11 mouse cellular contexts compared by ENCODE assay signal in the genomic region with DNA sequence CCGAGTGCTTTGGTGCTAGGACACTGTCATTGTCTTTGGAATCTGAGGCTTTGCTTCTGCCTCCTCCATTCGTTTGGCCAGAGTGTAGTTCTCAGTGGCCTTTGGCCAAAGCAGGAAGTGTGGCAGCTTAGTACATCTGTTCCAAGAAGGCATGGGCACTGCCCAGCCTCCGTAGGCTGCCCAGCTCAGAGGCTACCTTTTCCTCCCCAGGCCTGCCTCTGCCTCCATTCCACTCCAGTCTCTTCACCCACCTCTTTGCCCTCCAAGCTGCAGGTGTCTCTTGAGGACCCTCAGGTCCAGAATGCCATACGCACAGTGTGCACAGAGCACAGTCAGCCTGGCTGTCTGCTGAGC. TPM values are rescaled to one million over a fixed set of nuclear protein-coding genes. Genes with fewer than 3 reads are reported as not detected.
DNase-seq lines count a peak whose midpoint lies in the region; ATAC-seq lines count a peak whose summit lies in the region.
"Had no signal": no experiment of that assay in that cellular context is flagged by ENCODE, and none has a peak within 500 bp of the region (broad histone marks: within the 10 kb centered on the region; RNA-seq: fewer than 3 reads in every experiment).

No protein-coding gene starts in this region.

- H3K4me2 ChIP-seq in heart, embryonic 12.5 days, result peak overlapping the region; percentile 1; the same call in 1 of the 2 replicates
- peak overlapping the region; percentile 53 for H3K4me2 ChIP-seq in liver, embryonic 11.5 days
- H3K4me2 ChIP-seq in embryonic facial prominence, embryonic 13.5 days, result 0 out of 2 replicates have a peak overlapping the region, but pooled peaks have one; percentile 16
- H3K4me2 ChIP-seq in liver, embryonic 15.5 days, result peak overlapping the region; percentile 49

- no peaks in the 10 kb centered on the region for H3K9me3 ChIP-seq in heart, embryonic 12.5 days (replicated peaks)
- H3K9me3 ChIP-seq in liver, embryonic 11.5 days (ENCODE audit: control insufficient read depth, low read length), result no peaks in the 10 kb centered on the region
- no peaks in the 10 kb centered on the region for H3K9me3 ChIP-seq in embryonic facial prominence, embryonic 13.5 days
- H3K9me3 ChIP-seq in liver, embryonic 15.5 days (replicated peaks), result no peaks in the 10 kb centered on the region

- H3K27ac ChIP-seq in heart, embryonic 12.5 days (ENCODE audit: poor library complexity, severe bottlenecking), result peak overlapping the region; percentile 88
- peak overlapping the region; percentile 32; the same call in 1 of the 2 replicates for H3K27ac ChIP-seq in liver, embryonic 11.5 days (ENCODE audit: low read depth, low read length)
- no peak overlapping the region for H3K27ac ChIP-seq in embryonic facial prominence, embryonic 13.5 days
- H3K27ac ChIP-seq in liver, embryonic 15.5 days (replicated peaks), result peak overlapping the region; percentile 70; the same call in 1 of the 2 replicates

- WGBS in heart, embryonic 12.5 days, result 43% methylated on average over 4 of the region's 4 CpGs
- WGBS in liver, embryonic 11.5 days, result 52% methylated on average over 4 of the region's 4 CpGs
- 50% methylated on average over 4 of the region's 4 CpGs for WGBS in embryonic facial prominence, embryonic 13.5 days
- 49% methylated on average over 4 of the region's 4 CpGs for WGBS in liver, embryonic 15.5 days (ENCODE audit: insufficient replicate concordance)

- no peak overlapping the region for H3K4me3 ChIP-seq in heart, embryonic 12.5 days
- no peak overlapping the region for H3K4me3 ChIP-seq in liver, embryonic 11.5 days (ENCODE audit: low read depth, low read length)
- no peak overlapping the region for H3K4me3 ChIP-seq in embryonic facial prominence, embryonic 13.5 days
- no peak overlapping the region for H3K4me3 ChIP-seq in liver, embryonic 15.5 days (replicated peaks)

- ATAC-seq in heart, embryonic 12.5 days (ENCODE audit: insufficient number of reproducible peaks, low FRiP score), result no peak
- peak; percentile 13; the same call in 1 of the 2 replicates for ATAC-seq in liver, embryonic 11.5 days (replicated peaks; ENCODE audit: low FRiP score)
- no peak for ATAC-seq in embryonic facial prominence, embryonic 13.5 days (ENCODE audit: insufficient number of reproducible peaks, insufficient read depth, low FRiP score, low TSS enrichment, low read depth)
- ATAC-seq in liver, embryonic 15.5 days (ENCODE audit: insufficient read depth), result peak; percentile 10; the same call in 1 of the 2 replicates

- H3K4me1 ChIP-seq in heart, embryonic 12.5 days (replicated peaks), result peaks cover 64% of the 10 kb centered on the region
- H3K4me1 ChIP-seq in liver, embryonic 11.5 days (replicated peaks; ENCODE audit: control insufficient read depth, insufficient read depth, low read length), result peaks cover 30% of the 10 kb centered on the region
- peaks cover 44% of the 10 kb centered on the region for H3K4me1 ChIP-seq in embryonic facial prominence, embryonic 13.5 days
- H3K4me1 ChIP-seq in liver, embryonic 15.5 days (replicated peaks), result peaks cover 34% of the 10 kb centered on the region

- H3K9ac ChIP-seq in heart, embryonic 12.5 days, result peak overlapping the region; percentile 6; the same call in 1 of the 2 replicates
- H3K9ac ChIP-seq in liver, embryonic 11.5 days (ENCODE audit: low read depth, low read length), result peak overlapping the region; percentile 50
- H3K9ac ChIP-seq in embryonic facial prominence, embryonic 13.5 days, result no peak overlapping the region
- 0 out of 2 replicates have a peak overlapping the region, but pooled peaks have one; percentile 15 for H3K9ac ChIP-seq in liver, embryonic 15.5 days

- H3K27me3 ChIP-seq in heart, embryonic 12.5 days (replicated peaks), result no peaks in the 10 kb centered on the region
- H3K27me3 ChIP-seq in liver, embryonic 11.5 days (replicated peaks; ENCODE audit: control insufficient read depth, insufficient read depth, low read length), result no peaks in the 10 kb centered on the region
- H3K27me3 ChIP-seq in embryonic facial prominence, embryonic 13.5 days, result no peaks in the 10 kb centered on the region
- no peaks in the 10 kb centered on the region for H3K27me3 ChIP-seq in liver, embryonic 15.5 days

- no peak for DNase-seq in heart, adult 18-20 months
- DNase-seq in liver, embryonic 11.5 days (ENCODE audit: low spot score), result no peak
- no peak for DNase-seq in liver
- DNase-seq in gastrocnemius, postnatal 25 days, result no peak

- peaks cover 23% of the 10 kb centered on the region for H3K36me3 ChIP-seq in heart, embryonic 12.5 days
- no peaks in the 10 kb centered on the region for H3K36me3 ChIP-seq in liver, embryonic 11.5 days (ENCODE audit: control insufficient read depth, insufficient read depth, low read length)
- peaks cover 5% of the 10 kb centered on the region; the same call in 1 of the 2 replicates for H3K36me3 ChIP-seq in embryonic facial prominence, embryonic 13.5 days
- no peaks in the 10 kb centered on the region for H3K36me3 ChIP-seq in liver, embryonic 15.5 days (replicated peaks)

RNA-seq across cellular contexts. Expression of a gene that starts 9.9 kb away (rescaled TPM):
- polyA plus RNA-seq in heart, embryonic 12.5 days (2016; fragmentation: Nextera tagmentation; extraction: Ambion mirVana), result 11.9 and 14.0 TPM in 2 replicates
- 10 to 100 TPM in 1 of 2 experiments, 1 to 10 TPM in 1; 8.0 to 10.2 TPM for total RNA-seq in heart, adult 18-20 months (2021)
- 1.9 and 2.2 TPM in 2 replicates for polyA plus RNA-seq in liver, embryonic 11.5 days (2014; fragmentation: Nextera tagmentation; extraction: Ambion mirVana)
- polyA plus RNA-seq in embryonic facial prominence, embryonic 13.5 days (2015; fragmentation: Nextera tagmentation; extraction: Ambion mirVana), result 11.1 TPM in 2 replicates
- 0.76 and 1.2 TPM in 2 replicates for polyA plus RNA-seq in liver, embryonic 15.5 days (2015; fragmentation: Nextera tagmentation; extraction: Ambion mirVana)
- 10 to 100 TPM in 1 of 2 experiments, 1 to 10 TPM in 1; 9.9 to 11.0 TPM for total RNA-seq in gastrocnemius, postnatal 25 days (2021)
- total RNA-seq: megakaryocyte-erythroid progenitor cell, adult 5-6 weeks; MEL had no signal

RNA-seq across cellular contexts. Expression of a gene that starts 27.3 kb away (rescaled TPM):
- not detected in 2 replicates for polyA plus RNA-seq in heart, embryonic 12.5 days (2016; fragmentation: Nextera tagmentation; extraction: Ambion mirVana)
- total RNA-seq in heart, adult 18-20 months (2021), result not detected
- polyA plus RNA-seq in liver, embryonic 11.5 days (2014; fragmentation: Nextera tagmentation; extraction: Ambion mirVana), result not detected in 2 replicates
- not detected in 2 replicates for polyA plus RNA-seq in embryonic facial prominence, embryonic 13.5 days (2015; fragmentation: Nextera tagmentation; extraction: Ambion mirVana)
- polyA plus RNA-seq in liver, embryonic 15.5 days (2015; fragmentation: Nextera tagmentation; extraction: Ambion mirVana), result not detected in 2 replicates
- not detected for total RNA-seq in gastrocnemius, postnatal 25 days (2021)
- total RNA-seq: adrenal gland, adult 2 months; left cerebral cortex, postnatal 10 days; megakaryocyte-erythroid progenitor cell, adult 5-6 weeks; MEL had no signal
- polyA plus RNA-seq: adrenal gland, adult 2 months had no signal

RNA-seq across cellular contexts. Expression of a gene that starts 32.9 kb away (rescaled TPM):
- polyA plus RNA-seq in heart, embryonic 12.5 days (2016; fragmentation: Nextera tagmentation; extraction: Ambion mirVana), result 24.0 and 25.4 TPM in 2 replicates
- 10 to 100 TPM; 25.7 to 32.2 TPM for total RNA-seq in heart, adult 18-20 months (2021)
- 20.6 and 21.1 TPM in 2 replicates for polyA plus RNA-seq in liver, embryonic 11.5 days (2014; fragmentation: Nextera tagmentation; extraction: Ambion mirVana)
- polyA plus RNA-seq in embryonic facial prominence, embryonic 13.5 days (2015; fragmentation: Nextera tagmentation; extraction: Ambion mirVana), result 23.5 and 26.6 TPM in 2 replicates
- polyA plus RNA-seq in liver, embryonic 15.5 days (2015; fragmentation: Nextera tagmentation; extraction: Ambion mirVana), result 7.6 TPM in 2 replicates
- 10 to 100 TPM; 16.5 to 16.8 TPM for total RNA-seq in gastrocnemius, postnatal 25 days (2021)

RNA-seq across cellular contexts. Expression of a gene that starts 54.6 kb away (rescaled TPM):
- 56.5 and 62.1 TPM in 2 replicates for polyA plus RNA-seq in heart, embryonic 12.5 days (2016; fragmentation: Nextera tagmentation; extraction: Ambion mirVana)
- 10 to 100 TPM; 38.8 to 46.0 TPM for total RNA-seq in heart, adult 18-20 months (2021)
- 0.53 and 0.97 TPM in 2 replicates for polyA plus RNA-seq in liver, embryonic 11.5 days (2014; fragmentation: Nextera tagmentation; extraction: Ambion mirVana)
- polyA plus RNA-seq in embryonic facial prominence, embryonic 13.5 days (2015; fragmentation: Nextera tagmentation; extraction: Ambion mirVana), result 0.72 and 1.3 TPM in 2 replicates
- polyA plus RNA-seq in liver, embryonic 15.5 days (2015; fragmentation: Nextera tagmentation; extraction: Ambion mirVana), result 0.08 TPM in 1 of 2 replicates, not detected in the other
- total RNA-seq in gastrocnemius, postnatal 25 days (2021), result not detected
- total RNA-seq: megakaryocyte-erythroid progenitor cell, adult 5-6 weeks; MEL had no signal

Comparison
In these comparisons a context has a peak if more than half of its experiments do, and no peak if none do; other contexts are left out.
1. ATAC-seq: peak in liver, embryonic 11.5 days (single experiment) and liver, embryonic 15.5 days (single experiment); none in heart, embryonic 12.5 days (single experiment) and embryonic facial prominence, embryonic 13.5 days (single experiment).
2. H3K4me2 ChIP-seq: peak in every context shown above with its lines; median percentile 53 in liver, embryonic 11.5 days; 49 in liver, embryonic 15.5 days; 16 in embryonic facial prominence, embryonic 13.5 days; 1 in heart, embryonic 12.5 days.